Mouse (Mus musculus): Measurements from ENCODE around the gene Ep400.

- TF ChIP-seq CTCF (IDR thresholded peaks at IDR 0.05; ENCODE audit: low read depth) (peak; percentile 90), EP300 (optimal IDR thresholded peaks at IDR 0.05) (no peak)
Observed at GRCm38 (mm10) chr5:110639459-110639858, 131.1 kb downstream of the Ep400 start.
